Mouse (Mus musculus): ENCODE data around the gene Cops9.

DNA sequence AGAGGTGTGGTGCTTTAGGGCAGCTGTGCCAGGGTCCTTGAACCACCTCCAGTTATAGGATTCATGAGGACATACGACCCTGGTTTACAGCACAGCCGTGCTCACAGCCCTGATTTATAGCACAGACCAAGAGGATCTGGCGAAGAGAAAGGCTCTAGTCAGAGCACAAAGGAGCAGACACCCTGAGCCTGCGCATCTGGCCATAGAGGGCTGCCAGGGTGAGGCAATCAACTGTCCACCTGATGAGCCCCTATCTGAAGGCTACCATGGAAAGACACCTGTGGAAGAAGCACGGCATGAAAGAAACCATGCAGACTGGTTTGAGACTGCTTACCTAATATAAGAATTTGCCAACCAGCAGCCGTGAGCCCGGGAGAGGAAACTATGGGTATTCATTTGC, 4.8 kb upstream of the Cops9 start:
- TF ChIP-seq POLR2A (IDR thresholded peaks at IDR 0.05; ENCODE audit: control insufficient read depth, low read depth, low read length) (no peak), CTCF (IDR thresholded peaks at IDR 0.05; ENCODE audit: control insufficient read depth, insufficient read depth, insufficient replicate concordance, low read depth, low read length) (no peak)
